Mouse (Mus musculus): ENCODE results near the gene Tnfrsf25. TPM values are rescaled to one million over a fixed set of nuclear protein-coding genes. Genes with fewer than 3 reads are reported as not detected.
A peak's percentile ranks its signal among the peaks of the same experiment; 100 is the strongest.

Tnfrsf25 gene
- polyA plus RNA-seq, 1 experiment from 2014 or later: 0.83 TPM

GRCm38 (mm10) chr4:152072655-152073054, 43.1 kb upstream of the Tnfrsf25 start:
- Histone ChIP-seq H3K4me1 (replicated peaks; ENCODE audit: insufficient read depth, low read length) (no peaks in the 10 kb centered on the region; the same call in 1 of the 2 replicates), H3K9me3 (replicated peaks; ENCODE audit: low read length) (no peaks in the 10 kb centered on the region), H3K36me3 (ENCODE audit: insufficient read depth, low read length) (no peaks in the 10 kb centered on the region), H3K27me3 (ENCODE audit: insufficient read depth, low read length) (no peaks in the 10 kb centered on the region), H3K4me3 (replicated peaks; ENCODE audit: low read depth, low read length) (no peak overlapping the region), H3K9ac (ENCODE audit: low read depth, low read length) (no peak overlapping the region), H3K27ac (no peak overlapping the region), H3K4me2 (ENCODE audit: low read length) (no peak overlapping the region)
- DNase-seq (ENCODE audit: low spot score) (no peak), ATAC-seq (replicated peaks; ENCODE audit: low FRiP score, low read depth) (no peak)
- WGBS: 61% methylated on average over 10 of the region's 10 CpGs
- no peak for TF ChIP-seq CTCF (IDR thresholded peaks at IDR 0.05; ENCODE audit: low read depth)

DNA sequence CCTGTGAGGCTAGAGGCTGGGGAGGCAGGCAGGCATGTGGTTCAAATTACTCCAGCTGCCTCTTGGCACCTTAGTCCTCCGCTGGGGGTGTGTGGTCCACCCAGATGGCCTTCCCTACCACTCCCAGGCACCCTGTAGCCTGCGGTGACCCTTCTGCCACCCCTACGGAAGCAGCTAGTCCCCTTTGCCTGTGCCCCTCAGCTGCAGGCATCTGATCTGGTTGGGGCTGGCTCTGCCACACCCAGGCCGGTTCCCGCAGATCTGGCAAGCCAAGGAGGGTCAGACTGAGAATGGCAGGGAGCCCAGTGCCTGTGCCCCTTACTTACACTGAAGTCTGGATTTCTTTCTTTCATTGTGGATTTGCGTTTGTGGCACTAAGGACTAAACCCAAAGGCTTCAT, 42.0 kb upstream of the Tnfrsf25 start:
- H3K4me1 ChIP-seq (replicated peaks; ENCODE audit: insufficient read depth, low read length): no peaks in the 10 kb centered on the region; the same call in 1 of the 2 replicates
- H3K4me2 ChIP-seq (ENCODE audit: low read length): no peak overlapping the region
- no peak overlapping the region for H3K27ac ChIP-seq
- no peak for TF ChIP-seq CTCF (IDR thresholded peaks at IDR 0.05; ENCODE audit: low read depth)
- ATAC-seq (replicated peaks; ENCODE audit: low FRiP score, low read depth): 0 out of 2 replicates have a peak, but pooled peaks have one; percentile 24
- no peaks in the 10 kb centered on the region for H3K27me3 ChIP-seq (ENCODE audit: insufficient read depth, low read length)
- no peaks in the 10 kb centered on the region for H3K36me3 ChIP-seq (ENCODE audit: insufficient read depth, low read length)
- DNase-seq (ENCODE audit: low spot score): no peak
- H3K9ac ChIP-seq (ENCODE audit: low read depth, low read length): no peak overlapping the region
- no peaks in the 10 kb centered on the region for H3K9me3 ChIP-seq (replicated peaks; ENCODE audit: low read length)
- H3K4me3 ChIP-seq (replicated peaks; ENCODE audit: low read depth, low read length): no peak overlapping the region
- WGBS: 77% methylated on average over 6 of the region's 6 CpGs

DNA sequence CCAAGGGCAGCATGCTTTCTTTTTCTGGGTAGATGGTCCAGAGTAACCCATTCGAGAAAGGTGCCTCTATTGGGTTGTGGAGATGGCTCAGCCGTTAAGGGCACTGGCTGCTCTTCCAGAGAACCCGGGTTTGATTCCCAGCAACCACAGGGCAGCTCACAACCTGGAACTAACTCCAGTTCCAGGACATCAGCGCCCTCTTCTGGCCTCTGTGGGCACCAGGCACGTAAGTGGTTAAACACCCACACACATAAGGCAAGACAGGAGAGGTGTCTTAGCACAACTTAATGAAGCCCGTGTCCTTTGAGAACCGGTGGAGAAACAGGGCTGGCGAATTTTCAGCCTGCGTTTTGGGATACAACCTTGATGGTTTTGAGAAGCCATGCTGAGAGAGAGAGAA, 41.2 kb upstream of the Tnfrsf25 start:
- TF ChIP-seq CTCF (IDR thresholded peaks at IDR 0.05; ENCODE audit: low read depth): peak; percentile 19; the same call in 1 of the 2 replicates
- no peak for DNase-seq (ENCODE audit: low spot score)
- Histone ChIP-seq H3K27ac (no peak overlapping the region), H3K36me3 (ENCODE audit: insufficient read depth, low read length) (no peaks in the 10 kb centered on the region), H3K27me3 (ENCODE audit: insufficient read depth, low read length) (no peaks in the 10 kb centered on the region), H3K9me3 (replicated peaks; ENCODE audit: low read length) (no peaks in the 10 kb centered on the region), H3K4me3 (replicated peaks; ENCODE audit: low read depth, low read length) (no peak overlapping the region), H3K9ac (ENCODE audit: low read depth, low read length) (no peak overlapping the region), H3K4me2 (ENCODE audit: low read length) (no peak overlapping the region), H3K4me1 (replicated peaks; ENCODE audit: insufficient read depth, low read length) (no peaks in the 10 kb centered on the region; the same call in 1 of the 2 replicates)
- WGBS: 84% methylated on average over 9 of the region's 9 CpGs
- ATAC-seq (replicated peaks; ENCODE audit: low FRiP score, low read depth): no peak

- Histone ChIP-seq H3K27me3 (ENCODE audit: insufficient read depth, low read length) (no peaks in the 10 kb centered on the region), H3K4me2 (ENCODE audit: low read length) (no peak overlapping the region), H3K9ac (ENCODE audit: low read depth, low read length) (no peak overlapping the region), H3K27ac (no peak overlapping the region), H3K4me3 (replicated peaks; ENCODE audit: low read depth, low read length) (no peak overlapping the region), H3K4me1 (replicated peaks; ENCODE audit: insufficient read depth, low read length) (no peaks in the 10 kb centered on the region; the same call in 1 of the 2 replicates), H3K36me3 (ENCODE audit: insufficient read depth, low read length) (no peaks in the 10 kb centered on the region), H3K9me3 (replicated peaks; ENCODE audit: low read length) (no peaks in the 10 kb centered on the region)
- TF ChIP-seq CTCF (IDR thresholded peaks at IDR 0.05; ENCODE audit: low read depth): no peak
- DNase-seq (ENCODE audit: low spot score) (no peak), ATAC-seq (replicated peaks; ENCODE audit: low FRiP score, low read depth) (no peak)
- 89% methylated on average over 9 of the region's 9 CpGs for WGBS
Observed at GRCm38 (mm10) chr4:152077191-152077590, 38.5 kb upstream of the Tnfrsf25 start.

GRCm38 (mm10) chr4:152078105-152078530, 37.6 kb upstream of the Tnfrsf25 start:
- Histone ChIP-seq H3K9ac (ENCODE audit: low read depth, low read length) (no peak overlapping the region), H3K27ac (no peak overlapping the region), H3K4me2 (ENCODE audit: low read length) (no peak overlapping the region), H3K4me1 (replicated peaks; ENCODE audit: insufficient read depth, low read length) (no peaks in the 10 kb centered on the region; the same call in 1 of the 2 replicates), H3K4me3 (replicated peaks; ENCODE audit: low read depth, low read length) (no peak overlapping the region), H3K9me3 (replicated peaks; ENCODE audit: low read length) (no peaks in the 10 kb centered on the region), H3K36me3 (ENCODE audit: insufficient read depth, low read length) (no peaks in the 10 kb centered on the region), H3K27me3 (ENCODE audit: insufficient read depth, low read length) (no peaks in the 10 kb centered on the region)
- TF ChIP-seq CTCF (IDR thresholded peaks at IDR 0.05; ENCODE audit: low read depth): no peak
- 90% methylated on average over 10 of the region's 10 CpGs for WGBS
- no peak for ATAC-seq (replicated peaks; ENCODE audit: low FRiP score, low read depth)
- DNase-seq (ENCODE audit: low spot score): no peak

GRCm38 (mm10) chr4:152079261-152079660, 36.5 kb upstream of the Tnfrsf25 start:
- ATAC-seq (replicated peaks; ENCODE audit: low FRiP score, low read depth) (no peak), DNase-seq (ENCODE audit: low spot score) (no peak)
- Histone ChIP-seq H3K9ac (ENCODE audit: low read depth, low read length) (no peak overlapping the region), H3K4me1 (replicated peaks; ENCODE audit: insufficient read depth, low read length) (no peaks in the 10 kb centered on the region; the same call in 1 of the 2 replicates), H3K4me3 (replicated peaks; ENCODE audit: low read depth, low read length) (no peak overlapping the region), H3K27ac (no peak overlapping the region), H3K9me3 (replicated peaks; ENCODE audit: low read length) (no peaks in the 10 kb centered on the region), H3K4me2 (ENCODE audit: low read length) (no peak overlapping the region), H3K36me3 (ENCODE audit: insufficient read depth, low read length) (no peaks in the 10 kb centered on the region), H3K27me3 (ENCODE audit: insufficient read depth, low read length) (no peaks in the 10 kb centered on the region)
- TF ChIP-seq CTCF (IDR thresholded peaks at IDR 0.05; ENCODE audit: low read depth): peak; percentile 37; the same call in 1 of the 2 replicates
- WGBS: 94% methylated on average over 3 of the region's 3 CpGs

GRCm38 (mm10) chr4:152079931-152080330, 35.8 kb upstream of the Tnfrsf25 start:
- whole genome bisulfite sequencing: 34% methylated on average over 7 of the region's 7 CpGs
- no peak for ATAC-seq (replicated peaks; ENCODE audit: low FRiP score, low read depth)
- DNase-seq (ENCODE audit: low spot score): peak; percentile 58
- Histone ChIP-seq H3K4me2 (ENCODE audit: low read length) (no peak overlapping the region), H3K4me1 (replicated peaks; ENCODE audit: insufficient read depth, low read length) (no peaks in the 10 kb centered on the region; the same call in 1 of the 2 replicates), H3K36me3 (ENCODE audit: insufficient read depth, low read length) (no peaks in the 10 kb centered on the region), H3K9ac (ENCODE audit: low read depth, low read length) (no peak overlapping the region), H3K27me3 (ENCODE audit: insufficient read depth, low read length) (no peaks in the 10 kb centered on the region), H3K4me3 (replicated peaks; ENCODE audit: low read depth, low read length) (no peak overlapping the region), H3K9me3 (replicated peaks; ENCODE audit: low read length) (no peaks in the 10 kb centered on the region), H3K27ac (no peak overlapping the region; the same call in 1 of the 2 replicates)
- TF ChIP-seq CTCF (IDR thresholded peaks at IDR 0.05; ENCODE audit: low read depth): no peak
